Comparison of ENCODE assay signal across 10 mouse cellular contexts in the genomic region with DNA sequence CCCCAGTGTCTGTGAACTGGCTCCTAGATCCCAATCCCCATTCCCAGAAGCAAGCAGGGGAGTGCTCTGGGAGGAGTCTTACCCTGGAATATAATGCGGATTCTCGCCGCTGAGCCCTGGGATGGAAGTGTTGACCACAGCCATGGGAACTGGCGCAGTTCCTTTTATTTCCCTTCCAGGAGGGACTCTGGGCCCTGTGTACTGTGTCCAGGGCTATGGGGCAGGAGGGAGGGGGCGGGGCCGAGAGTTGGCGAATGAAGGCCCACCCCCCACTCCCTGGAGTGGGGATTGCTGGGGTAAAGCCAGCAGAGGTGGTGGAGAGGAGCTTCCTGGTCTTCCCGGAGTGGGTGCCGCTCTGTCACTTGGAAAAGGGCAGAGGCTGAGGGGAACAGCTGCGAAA. TPM values are rescaled to one million over a fixed set of nuclear protein-coding genes. Genes with fewer than 3 reads are reported as not detected.
DNase-seq lines count a peak whose midpoint lies in the region; ATAC-seq lines count a peak whose summit lies in the region.
"Had no signal": no experiment of that assay in that cellular context is flagged by ENCODE, and none has a peak within 500 bp of the region (broad histone marks: within the 10 kb centered on the region; RNA-seq: fewer than 3 reads in every experiment).

A gene (minus strand): TSS at position 189 of the 400 bp plus-strand sequence.

- peak within 1 kb of the TSS; percentile 2; the same call in 1 of the 2 replicates for H3K27ac ChIP-seq in kidney, embryonic 16.5 days (ENCODE audit: low read length)
- H3K27ac ChIP-seq in forebrain, embryonic 14.5 days (ENCODE audit: low read depth, low read length) = no peak within 1 kb of the TSS
- peak within 1 kb of the TSS; percentile 34 for H3K27ac ChIP-seq in neural tube, embryonic 13.5 days (replicated peaks)
- H3K27ac ChIP-seq: liver, embryonic 14.5 days had no signal

- H3K36me3 ChIP-seq in kidney, embryonic 16.5 days (ENCODE audit: insufficient read depth, low read length) = peaks cover 28% of the 10 kb centered on the region
- peaks cover 35% of the 10 kb centered on the region for H3K36me3 ChIP-seq in forebrain, embryonic 14.5 days (ENCODE audit: control insufficient read depth, insufficient read depth, low read length)
- H3K36me3 ChIP-seq in neural tube, embryonic 13.5 days = peaks cover 35% of the 10 kb centered on the region

- H3K4me1 ChIP-seq in kidney, embryonic 16.5 days (ENCODE audit: insufficient read depth, low read length) = peaks cover 16% of the 10 kb centered on the region
- no peaks in the 10 kb centered on the region; the same call in 1 of the 2 replicates for H3K4me1 ChIP-seq in forebrain, embryonic 14.5 days (ENCODE audit: control insufficient read depth, insufficient read depth, low read length)
- peaks cover 40% of the 10 kb centered on the region for H3K4me1 ChIP-seq in neural tube, embryonic 13.5 days (replicated peaks)

- peak within 1 kb of the TSS; percentile 16 for H3K4me3 ChIP-seq in kidney, embryonic 16.5 days (ENCODE audit: low read length)
- no peak within 1 kb of the TSS for H3K4me3 ChIP-seq in forebrain, embryonic 14.5 days (ENCODE audit: low read depth, low read length)
- H3K4me3 ChIP-seq in neural tube, embryonic 13.5 days = no peak within 1 kb of the TSS

- H3K27me3 ChIP-seq in kidney, embryonic 16.5 days (ENCODE audit: insufficient read depth, low read length) = peaks cover 22% of the 10 kb centered on the region
- peaks cover 40% of the 10 kb centered on the region for H3K27me3 ChIP-seq in forebrain, embryonic 14.5 days (replicated peaks; ENCODE audit: control insufficient read depth, insufficient read depth, low read length)
- H3K27me3 ChIP-seq in neural tube, embryonic 13.5 days = peaks cover 35% of the 10 kb centered on the region

- peak; percentile 50 for ATAC-seq in kidney, embryonic 16.5 days (ENCODE audit: low FRiP score, low TSS enrichment)
- no peak for ATAC-seq in forebrain, embryonic 14.5 days
- 0 out of 2 replicates have a peak, but pooled peaks have one; percentile 24 for ATAC-seq in neural tube, embryonic 13.5 days (ENCODE audit: low read depth)

- peak within 1 kb of the TSS; percentile 40 for H3K4me2 ChIP-seq in kidney, embryonic 16.5 days (replicated peaks; ENCODE audit: low read depth, low read length)
- 0 out of 2 replicates have a peak within 1 kb of the TSS, but pooled peaks have one; percentile 23 for H3K4me2 ChIP-seq in forebrain, embryonic 14.5 days (ENCODE audit: low read length)
- H3K4me2 ChIP-seq in neural tube, embryonic 13.5 days = peak within 1 kb of the TSS; percentile 24; the same call in 1 of the 2 replicates

- peak within 1 kb of the TSS; percentile 50 for H3K9ac ChIP-seq in kidney, embryonic 16.5 days (replicated peaks; ENCODE audit: low read length)
- H3K9ac ChIP-seq in forebrain, embryonic 14.5 days (ENCODE audit: low read length) = peak within 1 kb of the TSS; percentile 25; the same call in 1 of the 2 replicates
- H3K9ac ChIP-seq in neural tube, embryonic 13.5 days = peak within 1 kb of the TSS; percentile 36
- H3K9ac ChIP-seq: liver, embryonic 14.5 days had no signal

- DNase-seq in kidney, adult 11 months = no peak
- DNase-seq in forebrain, embryonic 14.5 days (ENCODE audit: low spot score) = peak; percentile 23
- peak; percentile 65 to 74 for DNase-seq in kidney, postnatal 4 days
- no peak for DNase-seq in gastrocnemius, adult 8-10 months (ENCODE audit: low spot score in 2 of 2)
- DNase-seq in frontal cortex, postnatal 10 days (ENCODE audit: low spot score in 2 of 2) = no peak
- no peak for DNase-seq in gastrocnemius, postnatal 10 days
- DNase-seq: spleen, adult 18-20 months had no signal

- 7% methylated on average over 10 of the region's 10 CpGs for WGBS in kidney, embryonic 16.5 days
- WGBS in forebrain, embryonic 14.5 days = 7% methylated on average over 10 of the region's 10 CpGs
- 2% methylated on average over 10 of the region's 10 CpGs for WGBS in neural tube, embryonic 13.5 days

- H3K9me3 ChIP-seq in kidney, embryonic 16.5 days (ENCODE audit: low read length) = no peaks in the 10 kb centered on the region
- no peaks in the 10 kb centered on the region for H3K9me3 ChIP-seq in forebrain, embryonic 14.5 days (replicated peaks; ENCODE audit: control insufficient read depth, low read length)
- H3K9me3 ChIP-seq in neural tube, embryonic 13.5 days = no peaks in the 10 kb centered on the region

RNA-seq across cellular contexts. Expression of the gene that starts here (rescaled TPM):
- 0.30 and 0.50 TPM in 2 replicates for polyA plus RNA-seq in kidney, embryonic 16.5 days (2015; fragmentation: Nextera tagmentation; extraction: Ambion mirVana)
- 0.29 and 0.73 TPM in 2 replicates for polyA plus RNA-seq in forebrain, embryonic 14.5 days (2014; fragmentation: Nextera tagmentation; extraction: Ambion mirVana)
- 0.32 and 0.59 TPM in 2 replicates for polyA plus RNA-seq in neural tube, embryonic 13.5 days (2015; fragmentation: Nextera tagmentation; extraction: Ambion mirVana)
- not detected for total RNA-seq in gastrocnemius, adult 8-10 months (2022)
- total RNA-seq in gastrocnemius, postnatal 10 days (2021) = not detected
- polyA plus RNA-seq: liver, embryonic 14.5 days had no signal

Comparison
In these comparisons a context has a peak if more than half of its experiments do, and no peak if none do; other contexts are left out.
1. DNase-seq: peak in kidney, postnatal 4 days (2 of 2); none in kidney, adult 11 months (single experiment), gastrocnemius, adult 8-10 months (0 of 2), frontal cortex, postnatal 10 days (0 of 2) and gastrocnemius, postnatal 10 days (single experiment).
2. Peak in ATAC-seq, H3K4me3 ChIP-seq, H3K27ac ChIP-seq, H3K9ac ChIP-seq and H3K4me2 ChIP-seq in kidney, embryonic 16.5 days; RNA of the gene not detected or under 1 TPM.
3. Peak in DNase-seq, H3K9ac ChIP-seq and H3K4me2 ChIP-seq in forebrain, embryonic 14.5 days; RNA of the gene not detected or under 1 TPM.
4. Peak in ATAC-seq, H3K27ac ChIP-seq, H3K9ac ChIP-seq and H3K4me2 ChIP-seq in neural tube, embryonic 13.5 days; RNA of the gene not detected or under 1 TPM.
5. Peak in every context shown above with its lines, with median percentiles within 50 percentile points of each other: H3K4me2 ChIP-seq and H3K9ac ChIP-seq.